Mouse (Mus musculus) kidney, postnatal 4 days (tissue): Measurements from ENCODE around the gene Enox1.
A peak's percentile ranks its signal among the peaks of the same experiment; 100 is the strongest.

Experiments used
- DNase-seq, 2 experiments: peaks; one replicate each; pipeline ENCODE4 v3.0.0; 2021; ENCODE audit warnings: mixed read lengths in 2 of 2

The Enox1 gene

DNA sequence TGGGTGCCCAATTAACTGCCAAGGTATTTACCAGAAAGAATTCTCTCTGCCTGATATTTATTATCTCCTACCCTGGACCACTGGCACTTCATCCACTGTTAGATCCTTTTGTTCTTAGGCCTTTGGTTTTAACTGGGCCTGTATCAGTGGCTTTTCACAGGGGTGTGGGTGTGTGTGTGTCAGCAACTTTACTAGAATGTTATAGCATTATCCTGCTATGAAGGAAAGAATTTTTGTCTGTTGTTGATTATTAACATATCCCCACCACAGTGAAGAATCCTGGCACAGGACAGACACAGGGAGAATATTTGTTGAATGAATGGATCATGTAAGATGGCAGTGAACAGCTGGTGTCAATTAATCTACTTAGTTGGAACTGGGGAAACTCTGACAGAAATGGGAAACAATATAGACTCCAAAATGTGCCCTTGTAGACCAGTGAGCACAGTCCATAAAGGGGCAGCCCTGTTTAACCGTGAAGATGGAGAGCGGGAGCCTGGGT, 40.9 kb downstream of the Enox1 start:
- no peak for DNase-seq

DNA sequence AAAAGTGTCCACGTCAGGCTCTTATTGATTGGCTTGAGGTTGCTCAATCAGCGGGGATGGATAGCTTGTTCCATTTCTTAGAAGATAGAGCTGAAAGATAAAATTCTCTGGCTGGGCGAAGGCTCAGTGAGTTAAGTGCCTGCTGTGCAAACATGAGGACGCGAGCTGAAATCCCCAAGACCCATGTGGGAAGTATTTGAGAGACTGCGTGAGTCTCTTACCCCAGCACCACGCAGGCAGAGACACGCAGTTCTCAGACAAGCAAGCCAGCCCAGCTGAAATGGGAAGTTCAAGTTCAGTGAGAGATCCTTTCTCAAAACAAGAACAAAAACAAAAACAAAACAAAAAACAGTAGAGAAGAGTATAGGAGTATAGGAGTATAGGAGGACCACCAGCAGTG, 54.3 kb downstream of the Enox1 start:
- no peak for DNase-seq

DNA sequence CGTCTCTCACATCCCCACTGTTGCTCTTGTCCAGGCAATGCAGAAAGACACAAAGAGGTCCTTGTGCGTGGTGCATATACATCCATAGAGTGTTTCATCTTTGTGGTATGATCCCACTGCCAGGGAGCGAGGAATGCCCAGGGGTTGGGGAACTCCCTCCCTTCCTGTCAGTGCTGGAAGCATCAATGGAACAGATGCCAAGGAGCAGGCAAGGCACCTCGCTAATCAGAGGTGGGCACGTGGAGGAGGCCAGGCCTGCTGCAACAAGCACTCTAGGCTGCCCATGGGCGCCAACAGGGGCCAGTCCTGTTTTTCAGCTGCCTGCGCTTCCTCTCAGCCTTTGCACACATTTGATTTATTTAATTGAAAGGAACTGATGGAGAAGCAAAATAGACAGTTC, 56.6 kb downstream of the Enox1 start:
- DNase-seq, result no peak

DNA sequence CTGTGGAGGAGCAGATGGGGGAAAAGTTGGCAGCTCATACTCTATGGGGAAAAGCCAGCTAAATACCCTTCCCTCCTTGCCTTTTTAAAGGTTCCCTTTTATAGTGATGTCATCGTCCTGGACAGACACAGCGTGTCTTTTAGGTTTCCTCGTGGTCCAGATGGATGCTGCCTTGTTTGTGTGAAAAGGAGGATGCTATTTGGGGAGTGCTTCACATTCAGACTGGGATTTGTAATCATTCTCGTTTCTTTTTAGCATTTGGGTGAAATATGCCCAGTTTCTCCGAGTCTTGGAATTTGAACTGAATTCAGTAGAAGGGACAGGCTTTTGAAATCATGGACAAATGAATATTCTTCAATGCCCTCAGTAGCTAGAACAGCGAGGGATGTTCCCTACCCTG, 58.3 kb downstream of the Enox1 start:
- no peak for DNase-seq

DNA sequence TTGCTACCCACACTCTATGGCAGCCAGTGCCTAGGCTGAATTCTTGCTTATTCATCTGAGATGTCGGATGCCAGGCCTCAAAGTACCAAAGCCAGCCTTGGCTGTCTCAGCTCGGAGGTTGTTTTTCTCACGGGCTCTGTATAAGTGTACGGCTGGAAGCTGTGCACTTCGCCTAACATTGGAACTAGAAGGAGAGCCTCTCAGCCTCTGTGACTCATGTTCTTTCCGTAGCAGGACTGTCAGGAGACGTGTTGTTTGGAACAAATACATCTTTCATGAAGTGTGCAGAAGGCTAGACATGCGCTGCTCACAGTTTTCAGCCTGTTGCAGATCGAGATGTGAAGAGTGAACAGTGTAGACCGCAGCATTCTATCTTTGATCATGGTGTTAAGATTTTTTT, 68.8 kb downstream of the Enox1 start:
- no peak for DNase-seq

DNA sequence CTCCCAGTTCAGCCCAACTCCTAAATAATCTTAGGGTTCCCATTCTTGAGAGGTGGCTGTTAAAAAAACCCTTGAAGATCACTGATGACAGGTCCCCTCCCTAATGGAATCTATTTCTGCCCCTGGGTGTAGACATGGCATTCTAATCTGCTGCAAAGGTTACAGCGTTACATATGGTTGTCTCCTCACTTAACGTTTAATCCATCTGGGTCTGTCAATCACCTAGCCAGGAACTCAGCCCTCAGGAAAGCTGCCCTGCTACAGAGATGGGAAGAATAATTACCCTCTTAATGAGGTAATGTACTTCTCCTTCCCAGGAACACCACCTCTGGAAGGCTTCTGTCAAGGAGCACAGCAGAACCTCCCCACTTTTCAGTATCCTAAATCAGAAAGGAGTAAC, 82.2 kb downstream of the Enox1 start:
- no peak for DNase-seq

DNA sequence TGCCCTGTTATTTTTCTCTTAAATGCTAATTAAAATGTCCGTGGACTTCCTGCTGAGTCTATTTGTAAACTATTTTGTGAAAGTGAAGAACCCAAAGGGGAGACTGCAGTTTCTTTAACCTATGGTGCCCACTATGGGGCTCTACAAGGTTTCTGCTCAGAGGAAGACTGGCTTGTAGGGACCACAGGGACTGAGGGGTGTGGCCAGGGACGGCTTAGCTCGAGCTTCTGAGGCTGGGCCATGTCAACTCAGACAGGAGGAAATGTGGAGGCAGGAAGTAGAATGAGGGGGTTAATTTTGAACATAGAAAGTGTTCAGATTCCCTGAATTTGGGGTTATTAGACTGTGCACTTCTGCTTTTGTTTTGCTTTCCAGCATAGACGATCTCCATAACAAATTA, 82.8 kb downstream of the Enox1 start:
- peak; percentile 26 to 48 for DNase-seq

DNA sequence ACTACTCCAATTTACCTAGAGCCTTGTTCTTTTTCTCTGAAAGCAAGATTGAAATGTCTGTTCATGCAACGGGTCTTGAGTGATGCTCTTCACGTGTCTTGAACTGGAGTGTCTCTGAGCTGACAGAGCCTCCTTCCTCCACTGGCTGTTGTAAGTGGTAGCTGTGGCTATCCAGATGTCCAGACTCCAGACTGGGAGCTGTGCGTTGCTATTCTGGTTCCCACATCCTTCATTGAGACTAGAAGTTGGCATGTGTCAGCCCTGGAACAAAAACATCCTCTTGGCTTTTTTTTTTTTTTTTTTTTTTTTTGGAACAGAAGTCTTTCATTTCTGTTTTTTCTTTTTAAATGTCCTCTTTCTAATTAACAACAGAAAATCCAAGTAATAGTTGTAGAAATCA, 90.4 kb downstream of the Enox1 start:
- no peak for DNase-seq

DNA sequence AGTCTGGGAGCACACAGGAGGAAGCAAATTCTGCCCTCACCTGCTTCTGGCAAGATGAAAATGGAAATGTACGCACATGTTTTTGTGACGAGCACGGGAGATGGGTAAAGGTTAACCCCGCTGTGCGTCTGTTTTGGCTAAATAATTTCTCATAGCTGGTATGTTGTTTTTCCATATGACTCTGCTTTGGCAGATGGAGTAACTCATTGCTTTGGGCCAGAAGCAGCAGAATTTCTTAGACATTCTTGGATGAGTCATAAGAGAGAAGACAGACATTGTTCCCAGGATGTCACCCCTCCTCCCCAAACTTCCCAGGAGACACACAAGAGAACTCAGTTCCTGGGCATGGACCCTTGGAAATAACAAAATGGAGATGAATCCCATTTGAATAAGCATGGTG, 91.9 kb downstream of the Enox1 start:
- no peak for DNase-seq

DNA sequence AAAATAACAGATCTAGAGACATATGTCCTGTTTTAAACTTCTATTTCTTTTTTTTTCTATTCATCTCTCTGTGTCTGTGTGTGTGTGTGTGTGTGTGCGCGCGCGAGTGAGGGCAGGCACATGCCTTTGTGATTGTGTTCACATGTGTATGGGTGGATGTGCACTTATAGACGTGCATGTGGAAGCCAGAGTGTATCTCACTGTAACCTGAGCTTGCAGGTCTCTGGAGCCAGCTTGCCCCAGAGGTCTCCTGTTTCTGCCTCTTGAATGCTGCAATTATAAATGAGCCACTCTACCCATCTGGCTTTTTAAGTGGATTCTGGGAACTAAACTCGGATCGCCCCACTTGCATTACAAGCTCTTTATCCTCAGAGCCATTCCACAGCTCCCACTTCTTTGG, 92.4 kb downstream of the Enox1 start:
- no peak for DNase-seq

DNA sequence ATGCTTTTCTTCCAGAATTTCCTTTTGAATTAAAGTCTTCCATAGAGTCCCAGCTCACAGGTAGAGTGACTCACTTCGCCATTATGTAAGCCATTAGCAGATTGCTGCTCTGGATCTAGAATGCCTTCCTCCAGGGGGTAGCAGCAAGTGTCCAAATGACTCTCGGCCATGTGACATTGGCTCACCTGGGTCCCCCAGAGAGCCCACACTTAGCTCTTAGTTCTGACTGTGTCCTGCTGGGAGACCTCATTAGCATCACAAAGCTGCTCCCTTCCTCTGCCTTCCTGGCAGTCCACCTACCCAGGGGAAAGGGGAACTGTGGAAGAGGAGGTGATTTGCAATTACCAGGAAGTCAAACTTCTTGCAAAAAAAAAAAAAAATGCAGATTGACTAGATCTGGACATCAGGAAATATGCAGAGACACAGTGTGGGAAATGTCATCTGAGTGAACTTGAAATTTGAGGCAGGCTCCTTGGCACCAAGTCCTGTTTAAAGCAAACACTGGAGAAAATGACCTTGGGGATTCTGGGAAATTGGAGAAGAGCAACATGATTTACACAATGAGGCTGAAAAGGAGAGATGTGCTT, 94.2 kb downstream of the Enox1 start:
- no peak for DNase-seq

DNA sequence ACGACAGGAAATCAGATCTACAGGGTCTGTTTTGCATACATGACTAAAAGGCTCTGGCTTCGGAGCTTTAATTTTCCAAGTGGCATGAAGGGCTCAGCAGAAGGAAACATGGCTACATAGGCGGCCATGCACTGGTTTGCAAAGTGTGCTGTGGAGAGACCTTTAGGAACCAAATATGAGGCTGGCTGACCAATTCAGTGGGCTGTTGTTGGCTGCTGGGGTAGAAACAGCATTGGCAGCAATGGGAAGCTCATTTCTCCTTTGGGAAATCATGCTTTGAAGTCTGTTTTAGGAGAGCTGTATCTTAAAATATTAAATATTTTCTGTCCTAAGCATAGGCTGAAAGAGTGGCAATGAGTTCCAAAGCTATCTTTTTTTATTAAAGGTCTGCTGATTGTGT, 98.6 kb downstream of the Enox1 start:
- no peak for DNase-seq

DNA sequence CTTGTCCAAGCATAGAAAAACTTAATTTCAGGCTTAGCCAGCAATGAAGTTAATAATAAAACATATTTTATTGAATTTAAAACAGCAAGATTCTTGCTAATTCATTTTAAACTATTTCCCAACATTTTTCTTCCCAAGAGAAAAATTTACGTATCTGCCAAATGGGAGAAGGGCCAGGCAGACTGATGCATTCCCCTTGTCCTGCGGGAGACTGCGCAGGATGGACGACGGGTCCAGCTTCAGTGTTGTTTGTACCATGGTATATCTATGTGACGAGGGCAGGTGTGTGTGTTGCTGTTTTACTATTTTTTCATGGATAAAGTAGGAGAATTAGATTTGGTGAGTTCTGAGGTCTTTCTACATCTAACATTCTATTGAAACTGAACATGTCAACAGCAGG, 99.1 kb downstream of the Enox1 start:
- DNase-seq, result peak in 1 of 2 experiments; percentile 14

DNA sequence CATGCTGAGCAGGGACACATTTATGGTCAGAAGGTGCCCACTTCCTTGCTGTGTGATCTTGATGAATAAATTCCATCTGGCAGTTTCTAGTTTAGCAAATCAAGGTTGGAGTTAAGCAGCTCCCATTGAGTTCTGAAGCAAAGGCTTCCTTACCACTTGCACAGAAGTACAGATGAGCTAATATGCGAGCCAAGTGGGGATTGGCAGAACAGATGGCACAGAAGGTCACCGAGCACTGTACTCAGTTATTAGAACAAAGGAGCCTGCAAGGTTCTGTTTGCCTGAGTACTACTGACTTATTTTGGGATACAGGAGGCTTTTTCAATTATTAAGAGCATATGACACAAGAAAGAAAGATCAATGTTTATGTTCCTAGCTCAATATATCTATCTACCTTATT, 100.4 kb downstream of the Enox1 start:
- no peak for DNase-seq

DNA sequence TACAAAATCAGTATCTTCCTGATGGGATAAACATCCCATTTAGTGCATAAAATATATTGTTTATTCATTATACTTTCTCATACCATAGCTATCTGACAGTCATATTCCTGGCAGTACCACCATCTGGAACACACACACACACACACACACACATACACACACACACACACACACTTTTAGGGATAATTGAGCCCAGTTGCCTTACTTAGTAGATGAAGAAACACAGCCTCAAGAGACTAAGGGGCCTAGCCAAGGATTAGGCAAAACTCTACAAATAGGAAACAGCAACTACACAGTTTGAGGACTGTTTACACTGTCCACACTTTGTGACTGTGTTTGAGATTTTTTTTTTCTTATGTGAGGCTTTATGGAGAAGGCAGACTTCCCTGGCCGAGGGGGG, 100.9 kb downstream of the Enox1 start:
- DNase-seq, result no peak

DNA sequence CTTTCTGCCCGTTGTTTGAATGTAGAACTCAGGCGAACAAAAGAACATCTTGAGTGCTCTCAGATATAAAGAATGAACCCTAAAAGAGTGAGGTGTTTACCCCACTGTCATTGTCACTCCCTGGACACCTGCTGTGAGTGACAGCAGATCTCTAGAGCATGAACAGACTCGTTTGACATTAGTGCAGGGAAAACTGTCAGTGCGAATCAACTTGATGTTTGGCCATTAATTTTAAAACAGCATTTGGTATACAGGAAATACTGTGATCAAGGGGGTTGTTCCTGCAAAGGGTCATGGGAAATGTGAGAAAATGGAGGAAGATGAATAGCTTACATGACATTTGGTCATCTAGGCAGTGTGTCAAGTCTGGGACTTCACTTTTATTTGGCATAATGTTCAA, 101.6 kb downstream of the Enox1 start:
- DNase-seq, result no peak

DNA sequence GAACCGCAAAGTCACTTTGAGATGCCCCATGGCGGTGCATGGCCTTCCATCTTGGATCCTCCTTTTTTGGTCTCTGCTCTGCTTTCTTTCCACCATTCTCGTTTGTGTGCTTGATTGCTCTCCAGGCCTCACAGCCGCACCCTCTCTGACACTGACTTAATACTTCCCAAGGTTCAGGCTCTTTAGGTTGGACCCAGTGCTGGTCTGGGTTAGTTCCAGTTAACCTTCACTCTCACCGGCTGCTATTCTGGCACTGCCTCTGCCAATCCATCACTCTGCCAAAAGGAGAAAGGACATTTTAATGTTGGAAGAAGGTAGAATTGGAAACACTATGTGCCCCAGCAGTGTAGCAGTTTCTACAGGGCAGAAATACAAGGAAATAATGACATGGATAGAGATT, 103.1 kb downstream of the Enox1 start:
- DNase-seq, result no peak

DNA sequence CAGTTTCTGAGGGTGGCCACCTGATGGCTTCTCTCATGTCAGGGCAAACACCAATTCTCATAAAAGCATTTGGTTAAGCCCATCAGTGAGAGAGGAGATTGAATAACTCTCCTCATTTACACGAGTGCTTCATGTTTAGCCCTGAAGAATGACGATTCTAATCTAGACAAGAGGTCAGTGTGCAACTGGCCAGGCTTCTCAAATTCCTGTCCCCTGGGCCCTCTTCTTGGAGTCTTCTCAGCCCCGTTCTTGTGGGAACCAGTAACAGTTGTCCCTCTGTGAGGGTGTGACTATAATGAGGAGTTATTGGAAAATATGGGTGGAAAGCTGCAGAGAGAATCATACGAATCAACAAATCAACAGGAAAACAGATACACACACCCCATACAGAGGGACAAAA, 103.5 kb downstream of the Enox1 start:
- DNase-seq, result peak in 1 of 2 experiments; percentile 27

DNA sequence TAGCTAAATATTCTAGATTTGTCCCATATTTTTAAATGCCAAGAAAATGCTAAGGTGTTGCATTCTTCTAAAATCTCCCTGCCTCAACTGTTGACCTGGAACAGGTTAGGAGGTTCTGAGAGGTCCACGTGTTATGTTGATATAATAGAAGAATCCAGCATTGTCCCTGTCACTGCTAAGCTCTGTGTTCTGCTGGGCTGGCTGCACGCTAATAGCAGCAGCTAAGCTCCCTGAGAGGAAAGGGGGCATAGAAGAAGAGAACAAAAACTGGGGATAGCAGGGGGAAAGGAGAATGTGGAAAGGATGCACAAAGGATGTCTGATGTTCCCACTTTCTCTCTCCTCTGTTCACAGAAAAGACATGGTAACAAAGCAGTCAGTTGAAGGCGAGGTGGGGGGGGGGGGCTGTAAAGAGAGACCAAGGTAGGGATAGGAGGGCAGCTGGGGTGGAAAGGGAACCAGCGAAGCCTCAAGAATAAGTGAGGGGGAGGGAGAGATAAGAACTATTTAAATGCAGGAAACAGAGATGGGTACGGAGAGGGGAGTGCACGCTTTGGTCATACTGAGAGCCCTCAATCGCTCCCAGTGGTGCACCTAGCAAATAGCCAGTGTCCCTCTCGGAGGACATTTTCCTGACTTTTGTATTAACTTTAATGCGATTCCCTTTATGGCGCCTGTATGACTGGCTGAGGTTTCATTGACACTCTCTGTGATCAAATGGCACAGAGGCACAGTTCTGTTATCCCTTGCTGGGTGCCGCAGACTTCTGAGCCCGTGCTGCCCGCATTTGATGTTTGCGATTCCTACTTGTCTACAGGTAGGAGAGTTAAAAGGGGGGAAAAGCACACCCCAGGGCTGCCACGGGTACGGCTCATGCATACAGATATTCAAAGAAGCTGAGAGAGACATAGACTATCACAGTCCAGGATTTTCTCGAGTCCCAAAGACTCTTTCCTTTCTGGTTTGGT, 110.5 kb downstream of the Enox1 start:
- DNase-seq, result no peak

DNA sequence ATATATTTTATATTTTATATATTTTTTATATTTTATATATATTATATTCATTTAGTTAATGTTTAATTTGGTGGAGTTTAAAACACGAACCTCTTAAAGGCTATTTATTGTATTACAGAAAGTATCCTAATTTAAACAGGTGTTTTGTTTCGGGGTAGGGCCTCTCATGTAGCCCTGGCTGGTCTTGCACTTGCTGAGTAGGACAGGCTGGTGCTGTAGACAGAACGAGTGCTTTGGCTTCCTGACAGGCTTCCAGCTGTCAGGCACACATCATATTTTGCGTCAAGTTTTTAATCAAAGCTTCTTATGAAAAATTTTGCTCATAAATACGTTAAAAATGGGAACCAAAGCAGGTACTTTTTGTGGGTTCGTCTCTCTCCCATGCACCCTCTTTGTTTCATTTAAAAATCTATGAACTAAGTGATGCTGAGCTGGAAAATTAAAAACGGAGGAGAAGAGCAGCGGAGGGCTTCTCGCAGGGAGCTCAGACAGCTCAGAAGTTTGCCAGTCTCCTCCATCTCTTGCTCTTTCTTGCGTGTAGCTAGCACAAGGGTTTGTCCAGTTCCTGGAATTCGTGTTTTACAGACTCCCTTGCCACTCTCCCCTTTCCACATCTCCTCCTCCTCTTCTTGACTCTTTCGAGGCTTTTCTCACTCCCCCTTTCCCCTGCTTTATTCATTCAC, 115.8 kb downstream of the Enox1 start:
- peak; percentile 11 to 12 for DNase-seq

DNA sequence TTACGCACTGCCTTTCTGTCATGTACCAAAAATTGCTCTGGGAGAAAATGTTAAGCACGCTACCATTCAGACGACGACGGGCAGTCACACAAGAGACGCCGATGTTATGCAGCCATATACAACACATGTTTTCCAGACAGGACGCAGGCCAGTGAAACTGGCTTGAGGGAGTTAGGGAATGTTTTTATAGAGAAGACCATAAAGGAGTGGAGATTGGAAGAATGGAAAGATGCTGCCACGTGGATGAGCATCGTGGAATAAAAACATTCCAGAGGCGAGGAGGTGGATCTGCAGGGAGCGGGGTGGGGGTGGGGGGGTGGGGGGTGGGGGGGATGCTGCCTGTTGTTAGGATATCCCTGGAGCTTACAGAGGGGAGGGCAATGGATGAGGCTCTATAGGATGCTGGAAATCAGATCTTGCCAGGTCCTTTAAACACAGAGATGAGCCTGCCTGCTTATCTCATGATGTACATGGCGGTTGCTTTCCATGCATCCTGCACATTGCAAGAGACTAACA, 116.4 kb downstream of the Enox1 start:
- DNase-seq, result peak in 1 of 2 experiments; percentile 24

DNA sequence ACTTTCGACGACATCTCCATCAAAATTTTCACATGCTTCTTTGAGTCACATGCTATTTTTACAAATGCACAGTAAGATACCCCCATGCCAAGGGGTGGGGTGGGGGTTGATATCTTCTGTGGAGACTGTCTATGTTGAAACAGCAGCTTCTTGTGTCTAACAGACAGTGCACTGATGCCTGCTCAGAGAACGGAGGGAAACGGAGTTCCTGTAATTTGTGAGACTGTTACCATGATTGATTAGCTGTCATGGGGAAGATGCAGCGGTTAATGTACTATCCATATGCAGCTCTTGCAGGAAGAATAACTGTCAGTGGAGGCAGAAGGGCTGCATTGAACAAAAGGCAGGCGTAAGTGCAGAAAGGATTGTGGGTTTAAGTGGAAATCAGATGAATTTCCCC, 117.2 kb downstream of the Enox1 start:
- DNase-seq, result no peak

DNA sequence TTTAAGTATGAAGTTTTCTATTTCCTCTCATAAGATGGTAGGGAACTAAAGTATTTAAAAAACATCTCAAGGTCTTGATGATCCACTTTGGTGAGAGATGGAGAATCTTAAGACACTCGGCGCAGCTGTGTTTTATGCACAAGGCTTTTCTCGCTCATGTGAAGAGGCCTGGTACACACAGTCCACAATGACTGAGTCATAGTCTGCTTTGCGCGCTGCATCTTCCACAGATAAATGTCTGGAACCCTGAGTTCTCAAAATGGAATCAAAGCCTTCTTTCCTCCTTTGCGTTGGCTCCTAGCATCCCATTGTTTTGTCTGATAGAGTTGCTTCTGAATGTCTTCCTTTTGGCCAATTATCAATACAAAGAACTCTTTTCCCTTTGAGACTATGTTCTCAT, 119.0 kb downstream of the Enox1 start:
- no peak for DNase-seq

DNA sequence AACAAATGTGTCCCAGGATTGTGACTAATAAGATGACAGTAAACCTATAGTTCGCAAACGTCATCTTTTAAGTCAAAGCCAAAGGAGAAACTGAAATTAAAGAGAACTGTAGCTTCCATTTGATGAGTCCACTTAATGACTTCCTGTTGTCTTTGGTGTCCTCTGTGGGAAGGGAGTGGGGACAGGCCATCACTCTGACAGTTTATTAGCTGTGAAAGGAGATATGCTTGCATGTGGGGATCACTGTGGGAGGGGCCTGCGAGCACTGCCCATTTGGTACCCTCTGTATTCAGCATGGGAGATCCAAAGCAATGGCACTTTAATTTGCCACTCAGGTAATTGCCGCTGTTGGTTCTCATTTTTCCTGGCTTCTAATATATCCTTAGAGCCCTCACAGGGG, 122.6 kb downstream of the Enox1 start:
- DNase-seq, result no peak
